ENCODE assay signal across 26 mouse cellular contexts in the genomic region with DNA sequence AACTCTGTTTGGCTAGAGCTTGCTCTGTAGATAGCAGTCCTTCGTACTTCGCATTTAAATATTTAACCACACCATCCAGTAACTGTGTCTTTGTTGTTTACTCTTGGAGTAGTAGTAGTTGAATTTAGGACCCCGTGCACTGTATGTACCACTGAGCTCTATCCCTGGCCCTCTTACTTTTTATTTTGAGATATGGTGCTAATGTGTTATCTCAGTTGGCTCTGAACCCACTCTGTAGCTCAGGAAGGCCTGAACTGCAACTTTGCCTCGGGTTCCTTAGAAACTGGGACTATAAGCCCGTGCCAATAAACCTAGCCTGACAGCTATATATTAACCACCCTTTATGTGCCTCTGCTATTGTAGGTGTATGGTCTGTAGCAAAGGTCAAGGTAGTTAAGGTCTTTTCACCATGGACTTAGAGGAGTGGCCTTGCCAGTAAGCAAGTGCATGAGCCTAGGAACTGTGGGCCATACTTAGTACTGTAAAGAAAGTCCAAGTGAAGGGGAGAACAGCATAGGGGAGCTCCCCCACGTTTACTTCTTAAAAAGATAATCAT. TPM values are rescaled to one million over a fixed set of nuclear protein-coding genes. Genes with fewer than 3 reads are reported as not detected.
A peak's percentile ranks its signal among the peaks of the same experiment; 100 is the strongest.
DNase-seq lines count a peak whose midpoint lies in the region; ATAC-seq and TF ChIP-seq lines count a peak whose summit lies in the region.
"Had no signal": no experiment of that assay in that cellular context is flagged by ENCODE, and none has a peak within 500 bp of the region (broad histone marks: within the 10 kb centered on the region; RNA-seq: fewer than 3 reads in every experiment).

No protein-coding gene starts in this region.

- H3K9me3 ChIP-seq in kidney, embryonic 16.5 days (ENCODE audit: low read length), result no peaks in the 10 kb centered on the region
- no peaks in the 10 kb centered on the region for H3K9me3 ChIP-seq in stomach, embryonic 15.5 days
- H3K9me3 ChIP-seq in stomach, postnatal 0 days (ENCODE audit: control insufficient read depth, low read length), result no peaks in the 10 kb centered on the region
- H3K9me3 ChIP-seq: embryonic facial prominence, embryonic 10.5 days; embryonic facial prominence, embryonic 13.5 days; forebrain, embryonic 12.5 days; forebrain, embryonic 15.5 days had no signal

- 0 out of 2 replicates have a peak, but pooled peaks have one; percentile 61 for ATAC-seq in kidney, embryonic 16.5 days (ENCODE audit: low FRiP score, low TSS enrichment)
- no peak for ATAC-seq in stomach, embryonic 15.5 days (ENCODE audit: insufficient read depth, low FRiP score, low read depth)
- ATAC-seq in stomach, postnatal 0 days (ENCODE audit: low FRiP score, low TSS enrichment), result no peak
- 0 out of 2 replicates have a peak, but pooled peaks have one; percentile 29 for ATAC-seq in megakaryocyte progenitor cell, adult 5-6 weeks (replicated peaks; ENCODE audit: poor library complexity)
- ATAC-seq: activated CD4-positive, CD25-positive, alpha-beta regulatory T cell, adult 4 months; forebrain, embryonic 15.5 days had no signal

- H3K9ac ChIP-seq in kidney, embryonic 16.5 days (replicated peaks; ENCODE audit: low read length), result no peak overlapping the region
- H3K9ac ChIP-seq in stomach, embryonic 15.5 days, result no peak overlapping the region
- H3K9ac ChIP-seq in stomach, postnatal 0 days (ENCODE audit: low read length), result no peak overlapping the region
- H3K9ac ChIP-seq: embryonic facial prominence, embryonic 13.5 days; forebrain, embryonic 12.5 days; forebrain, embryonic 15.5 days; hindbrain, embryonic 14.5 days had no signal

- no peaks in the 10 kb centered on the region for H3K4me1 ChIP-seq in kidney, embryonic 16.5 days (ENCODE audit: insufficient read depth, low read length)
- H3K4me1 ChIP-seq in stomach, embryonic 15.5 days, result no peaks in the 10 kb centered on the region
- no peaks in the 10 kb centered on the region for H3K4me1 ChIP-seq in stomach, postnatal 0 days (replicated peaks; ENCODE audit: control insufficient read depth, insufficient read depth)
- H3K4me1 ChIP-seq: embryonic facial prominence, embryonic 10.5 days; embryonic facial prominence, embryonic 13.5 days; forebrain, embryonic 12.5 days; forebrain, embryonic 15.5 days had no signal

- peaks cover 41% of the 10 kb centered on the region for H3K36me3 ChIP-seq in kidney, embryonic 16.5 days (ENCODE audit: insufficient read depth, low read length)
- H3K36me3 ChIP-seq in stomach, embryonic 15.5 days, result peaks cover 32% of the 10 kb centered on the region
- H3K36me3 ChIP-seq in stomach, postnatal 0 days (ENCODE audit: control insufficient read depth, insufficient read depth, low read length), result peaks cover 11% of the 10 kb centered on the region; the same call in 1 of the 2 replicates

- H3K4me3 ChIP-seq in kidney, embryonic 16.5 days (ENCODE audit: low read length), result no peak overlapping the region
- H3K4me3 ChIP-seq in stomach, embryonic 15.5 days (replicated peaks), result no peak overlapping the region
- H3K4me3 ChIP-seq in stomach, postnatal 0 days (ENCODE audit: low read depth, low read length), result no peak overlapping the region
- H3K4me3 ChIP-seq: embryonic facial prominence, embryonic 10.5 days; embryonic facial prominence, embryonic 13.5 days; erythroblast, embryonic 14.5 days; forebrain, embryonic 12.5 days; forebrain, embryonic 15.5 days had no signal

- TF ChIP-seq EP300 in stomach, postnatal 0 days (optimal IDR thresholded peaks at IDR 0.05), result no peak

- no peak for DNase-seq in kidney, adult 9 months
- DNase-seq in stomach, postnatal 0 days (ENCODE audit: low spot score), result no peak
- DNase-seq in yolk sac, embryonic 10.5 days (ENCODE audit: low spot score), result peak; percentile 56
- DNase-seq in gastrocnemius, postnatal 14 days, result no peak
- DNase-seq in right cerebral cortex, postnatal 10 days (ENCODE audit: low spot score in 2 of 2), result no peak
- DNase-seq: adrenal gland, adult 8-10 months; adrenal gland, postnatal 25 days; cerebellum, adult 11-12 months; cerebellum, adult 8-10 months; cerebellum, postnatal 10 days; cerebellum, postnatal 36 days; embryo, embryonic 11 days; gastrocnemius, postnatal 36 days; heart, adult 11 months; heart, postnatal 36 days had no signal

- H3K27ac ChIP-seq in kidney, embryonic 16.5 days (ENCODE audit: low read length), result no peak overlapping the region
- H3K27ac ChIP-seq in stomach, embryonic 15.5 days, result 0 out of 2 replicates have a peak overlapping the region, but pooled peaks have one; percentile 7
- H3K27ac ChIP-seq in stomach, postnatal 0 days (replicated peaks), result no peak overlapping the region
- H3K27ac ChIP-seq: embryonic facial prominence, embryonic 10.5 days; embryonic facial prominence, embryonic 13.5 days; forebrain, embryonic 12.5 days; forebrain, embryonic 15.5 days; hindbrain, embryonic 14.5 days had no signal

- no peak for TF ChIP-seq CTCF in stomach, postnatal 0 days (IDR thresholded peaks at IDR 0.05; ENCODE audit: low read depth)

- no peak overlapping the region for H3K4me2 ChIP-seq in kidney, embryonic 16.5 days (replicated peaks; ENCODE audit: low read depth, low read length)
- no peak overlapping the region for H3K4me2 ChIP-seq in stomach, embryonic 15.5 days
- no peak overlapping the region for H3K4me2 ChIP-seq in stomach, postnatal 0 days (replicated peaks; ENCODE audit: low read depth)
- H3K4me2 ChIP-seq: embryonic facial prominence, embryonic 13.5 days; forebrain, embryonic 12.5 days; forebrain, embryonic 15.5 days; heart, embryonic 11.5 days; hindbrain, embryonic 14.5 days had no signal

- H3K27me3 ChIP-seq in kidney, embryonic 16.5 days (ENCODE audit: insufficient read depth, low read length), result no peaks in the 10 kb centered on the region
- H3K27me3 ChIP-seq in stomach, embryonic 15.5 days (replicated peaks), result no peaks in the 10 kb centered on the region
- H3K27me3 ChIP-seq in stomach, postnatal 0 days (ENCODE audit: control insufficient read depth, insufficient read depth, low read length), result no peaks in the 10 kb centered on the region
- H3K27me3 ChIP-seq: embryonic facial prominence, embryonic 13.5 days; forebrain, embryonic 12.5 days; forebrain, embryonic 15.5 days had no signal

- WGBS in kidney, embryonic 16.5 days, result 83% methylated on average over 6 of the region's 6 CpGs
- 82% methylated on average over 6 of the region's 6 CpGs for WGBS in stomach, embryonic 15.5 days
- WGBS in stomach, postnatal 0 days, result 74% methylated on average over 6 of the region's 6 CpGs

- intact Hi-C loops in gastrocnemius, postnatal 14 days (cut with DNase I; ENCODE audit: low total_unique reads), result no loop called here

RNA-seq across cellular contexts. Expression of a gene that starts 8.6 kb away (rescaled TPM):
- 50.9 and 55.1 TPM in 2 replicates for polyA plus RNA-seq in kidney, embryonic 16.5 days (2015; fragmentation: Nextera tagmentation; extraction: Ambion mirVana)
- polyA plus RNA-seq in stomach, embryonic 15.5 days (2015; fragmentation: Nextera tagmentation; extraction: Ambion mirVana), result 52.1 and 52.3 TPM in 2 replicates
- 33.6 and 34.0 TPM in 2 replicates for polyA plus RNA-seq in stomach, postnatal 0 days (2015; fragmentation: Nextera tagmentation; extraction: Ambion mirVana)
- 87.0 and 96.9 TPM in 2 replicates for total RNA-seq in megakaryocyte progenitor cell, adult 5-6 weeks (2015)
- 65.8 and 79.9 TPM in 2 replicates for total RNA-seq in megakaryocyte progenitor cell, adult 5-6 weeks (2017)
- 10 to 100 TPM; 15.3 TPM for total RNA-seq in gastrocnemius, postnatal 14 days (2021)

RNA-seq across cellular contexts. Expression of a gene that starts 22.5 kb away (rescaled TPM):
- 67.5 and 77.1 TPM in 2 replicates for polyA plus RNA-seq in kidney, embryonic 16.5 days (2015; fragmentation: Nextera tagmentation; extraction: Ambion mirVana)
- polyA plus RNA-seq in stomach, embryonic 15.5 days (2015; fragmentation: Nextera tagmentation; extraction: Ambion mirVana), result 70.3 and 72.2 TPM in 2 replicates
- 34.6 and 35.9 TPM in 2 replicates for polyA plus RNA-seq in stomach, postnatal 0 days (2015; fragmentation: Nextera tagmentation; extraction: Ambion mirVana)
- 99.9 and 127 TPM in 2 replicates for total RNA-seq in megakaryocyte progenitor cell, adult 5-6 weeks (2015)
- total RNA-seq in megakaryocyte progenitor cell, adult 5-6 weeks (2017), result 48.3 and 73.6 TPM in 2 replicates
- total RNA-seq in gastrocnemius, postnatal 14 days (2021), result 10 to 100 TPM; 36.4 to 41.2 TPM

Comparison
In these comparisons a context has a peak if more than half of its experiments do, and no peak if none do; other contexts are left out.
1. ATAC-seq: peak in kidney, embryonic 16.5 days (single experiment) and megakaryocyte progenitor cell, adult 5-6 weeks (single experiment); none in stomach, embryonic 15.5 days (single experiment) and stomach, postnatal 0 days (single experiment).